Mouse (Mus musculus) midbrain, embryonic 14.5 days (tissue): ENCODE measurements around the gene Gm17402. TPM values are rescaled to one million over a fixed set of nuclear protein-coding genes. Genes with fewer than 3 reads are reported as not detected.

ENCODE experiments used
- ATAC-seq: fragments of 200-750 bp; cut with Nextera tagmentation; 2 replicates; pipeline ENCODE4 v1.8.0; 2017; ENCODE audit warnings: moderate number of reproducible peaks, moderate library complexity; ENCODE audit not compliant: low FRiP score, low TSS enrichment
- DNase-seq: peaks from one replicate; pipeline ENCODE4 v3.0.0-alpha.2; 2015
- H3K27ac ChIP-seq: fragments of 300-500 bp; sonication (generic); replicated peaks from 2 replicates; pipeline ENCODE4 v1.5.1; 2014; ENCODE audit warnings: mild to moderate bottlenecking, low read depth, low read length, moderate library complexity
- H3K27me3 ChIP-seq: fragments of 300-500 bp; sonication (generic); 2 replicates; pipeline ENCODE4 v1.6.1; 2014; ENCODE audit warnings: low read length, control low read depth, mixed read lengths; ENCODE audit not compliant: control insufficient read depth, insufficient read depth
- H3K36me3 ChIP-seq: fragments of 300-500 bp; sonication (generic); 2 replicates; pipeline ENCODE4 v1.6.1; 2014; ENCODE audit warnings: low read length, control low read depth; ENCODE audit not compliant: control insufficient read depth, insufficient read depth
- H3K4me1 ChIP-seq: fragments of 300-500 bp; sonication (generic); 2 replicates; pipeline ENCODE4 v1.6.1; 2014; ENCODE audit warnings: mild to moderate bottlenecking, antibody characterized with exemption, low read length, control low read depth; ENCODE audit not compliant: control insufficient read depth, insufficient read depth
- H3K4me2 ChIP-seq: fragments of 300-500 bp; sonication (generic); 2 replicates; pipeline ENCODE4 v1.6.1; 2014; ENCODE audit warnings: mild to moderate bottlenecking, low read length, moderate library complexity
- H3K4me3 ChIP-seq: fragments of 300-500 bp; sonication (generic); replicated peaks from 2 replicates; pipeline ENCODE4 v1.5.1; 2014; ENCODE audit warnings: low read depth, low read length
- H3K9ac ChIP-seq: fragments of 300-500 bp; sonication (generic); replicated peaks from 2 replicates; pipeline ENCODE4 v1.6.1; 2014; ENCODE audit warnings: mild to moderate bottlenecking, low read length, moderate library complexity
- H3K9me3 ChIP-seq: fragments of 300-500 bp; sonication (generic); 2 replicates; pipeline ENCODE4 v1.6.1; 2016; ENCODE audit warnings: low read length, control low read depth, mixed read lengths; ENCODE audit not compliant: control insufficient read depth
- WGBS: fragments of 180-500 bp; shearing (Covaris S2); extraction: QIAGEN DNeasy Blood & Tissue Kit; methylation state at CpG from one replicate; pipeline ENCODE4 v1.1.7; 2014; 5-methylcytosine and 5-hydroxymethylcytosine counted together
- polyA plus RNA-seq: library from polyadenylated mRNA; unstranded; fragments of >200 nt; fragmentation: Nextera tagmentation; extraction: Ambion mirVana; gene quantifications from 2 replicates; pipeline ENCODE4 v1.2.1, GENCODE M21; 2014

Gene Gm17402
- not detected in 2 replicates for polyA plus RNA-seq

- Histone ChIP-seq H3K27me3 (peaks cover 12% of the 10 kb centered on the region; the same call in 1 of the 2 replicates), H3K9me3 (no peaks in the 10 kb centered on the region), H3K4me2 (peak within 1 kb of the TSS; percentile 84), H3K9ac (peak within 1 kb of the TSS; percentile 62), H3K4me1 (no peaks in the 10 kb centered on the region), H3K4me3 (peak within 1 kb of the TSS; percentile 56), H3K27ac (no peak within 1 kb of the TSS), H3K36me3 (no peaks in the 10 kb centered on the region)
- no peak for ATAC-seq
- no peak for DNase-seq
- WGBS, result 44% methylated on average over 3 of the region's 3 CpGs
These were observed at the start of gene Gm17402 for GRCm38 (mm10) chr3:67375063-67375462. TSS of gene Gm17402 (minus strand) at chr3:67375163.

- Histone ChIP-seq H3K9ac (no peak overlapping the region), H3K27me3 (peaks cover 4% of the 10 kb centered on the region; the same call in 1 of the 2 replicates), H3K4me2 (no peak overlapping the region), H3K27ac (no peak overlapping the region), H3K36me3 (no peaks in the 10 kb centered on the region), H3K9me3 (no peaks in the 10 kb centered on the region), H3K4me1 (no peaks in the 10 kb centered on the region), H3K4me3 (no peak overlapping the region)
- DNase-seq (no peak), ATAC-seq (no peak)
These were observed 3.3 kb upstream of the Gm17402 start for GRCm38 (mm10) chr3:67378215-67378614.

DNA sequence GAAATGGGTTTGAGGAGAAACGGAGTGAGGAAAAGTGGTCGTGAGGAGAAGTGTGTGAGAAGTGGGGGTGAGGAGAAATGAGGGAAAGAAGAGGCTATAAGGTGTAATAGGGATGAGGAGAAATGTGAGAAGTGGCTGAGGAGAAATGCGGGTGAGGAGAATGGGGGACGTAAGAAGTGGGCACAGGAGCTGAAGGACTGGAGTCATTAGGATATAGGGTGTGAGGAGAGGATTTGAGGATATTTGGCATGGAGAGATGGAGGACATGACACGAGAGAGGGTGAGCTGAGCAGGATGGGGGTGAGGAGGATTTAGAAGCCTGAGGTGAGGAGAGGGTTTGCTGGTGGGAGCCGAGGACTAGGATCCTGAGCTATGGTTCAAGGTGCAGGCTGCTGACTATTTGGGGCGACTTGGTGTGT is 594 bp downstream of the Gm17402 start:
- Histone ChIP-seq H3K4me2 (peak overlapping the region; percentile 84), H3K27me3 (peaks cover 12% of the 10 kb centered on the region; the same call in 1 of the 2 replicates), H3K9ac (peak overlapping the region; percentile 62), H3K36me3 (no peaks in the 10 kb centered on the region), H3K9me3 (no peaks in the 10 kb centered on the region), H3K4me3 (peak overlapping the region; percentile 56), H3K4me1 (no peaks in the 10 kb centered on the region), H3K27ac (no peak overlapping the region)
- DNase-seq, result peak; percentile 8
- ATAC-seq, result peak; percentile 66
- 36% methylated on average over 7 of the region's 7 CpGs for WGBS

GRCm38 (mm10) chr3:67373872-67374271 is 1.1 kb downstream of the Gm17402 start, which contains the start of gene Mlf1:
TSS of gene Mlf1 (plus strand) at chr3:67374097.
- Histone ChIP-seq H3K27me3 (peaks cover 12% of the 10 kb centered on the region; the same call in 1 of the 2 replicates), H3K4me1 (no peaks in the 10 kb centered on the region), H3K9ac (peak within 1 kb of the TSS; percentile 62), H3K9me3 (no peaks in the 10 kb centered on the region), H3K4me3 (peak within 1 kb of the TSS; percentile 56), H3K4me2 (peak within 1 kb of the TSS; percentile 84), H3K36me3 (no peaks in the 10 kb centered on the region), H3K27ac (no peak within 1 kb of the TSS)
- peak; percentile 97 for DNase-seq
- under 1% methylated on average over 35 of the region's 35 CpGs for WGBS
- peak; percentile 99 for ATAC-seq

DNA sequence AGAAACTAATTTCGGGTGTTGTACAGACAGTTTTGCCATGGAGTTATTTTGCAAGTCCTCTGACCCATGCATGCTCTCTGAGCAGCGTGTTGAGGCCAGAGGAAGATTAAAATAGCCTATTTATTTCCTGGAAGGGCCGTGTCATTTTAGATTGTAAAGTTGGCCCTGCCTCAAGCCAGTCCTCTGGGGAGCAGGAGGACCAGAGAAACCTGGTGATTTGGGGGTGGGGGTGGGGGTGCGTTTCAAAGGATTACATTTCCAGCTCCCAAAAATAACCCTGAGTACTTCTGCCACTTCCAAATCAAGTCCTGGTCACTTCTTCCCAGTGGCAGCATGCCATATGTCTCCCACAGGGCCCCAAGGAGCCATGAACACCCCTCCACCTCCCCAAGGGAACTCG is 2.2 kb downstream of the Gm17402 start:
- ATAC-seq, result no peak
- WGBS, result 66% methylated on average over 5 of the region's 5 CpGs
- Histone ChIP-seq H3K27me3 (peaks cover 12% of the 10 kb centered on the region; the same call in 1 of the 2 replicates), H3K4me1 (no peaks in the 10 kb centered on the region), H3K4me2 (no peak overlapping the region), H3K4me3 (no peak overlapping the region), H3K36me3 (no peaks in the 10 kb centered on the region), H3K27ac (no peak overlapping the region), H3K9me3 (no peaks in the 10 kb centered on the region), H3K9ac (no peak overlapping the region)
- DNase-seq, result no peak

- WGBS, result 80% methylated on average over 4 of the region's 4 CpGs
- Histone ChIP-seq H3K4me1 (no peaks in the 10 kb centered on the region), H3K4me2 (no peak overlapping the region), H3K9ac (no peak overlapping the region), H3K36me3 (no peaks in the 10 kb centered on the region), H3K27ac (no peak overlapping the region), H3K27me3 (peaks cover 12% of the 10 kb centered on the region; the same call in 1 of the 2 replicates), H3K4me3 (no peak overlapping the region), H3K9me3 (no peaks in the 10 kb centered on the region)
- DNase-seq, result no peak
- no peak for ATAC-seq
These were observed 2.8 kb downstream of the Gm17402 start for GRCm38 (mm10) chr3:67372194-67372593.

GRCm38 (mm10) chr3:67369407-67370079 is 5.4 kb downstream of the Gm17402 start:
- H3K9me3 ChIP-seq, result no peaks in the 10 kb centered on the region
- H3K27ac ChIP-seq, result no peak overlapping the region
- no peak for ATAC-seq
- H3K4me2 ChIP-seq, result no peak overlapping the region
- H3K4me3 ChIP-seq, result no peak overlapping the region
- H3K27me3 ChIP-seq, result peaks cover 10% of the 10 kb centered on the region; the same call in 1 of the 2 replicates
- H3K36me3 ChIP-seq, result no peaks in the 10 kb centered on the region
- no peak for DNase-seq
- H3K4me1 ChIP-seq, result no peaks in the 10 kb centered on the region; the same call in 1 of the 2 replicates
- no peak overlapping the region for H3K9ac ChIP-seq
- 83% methylated on average over 5 of the region's 5 CpGs for WGBS

DNA sequence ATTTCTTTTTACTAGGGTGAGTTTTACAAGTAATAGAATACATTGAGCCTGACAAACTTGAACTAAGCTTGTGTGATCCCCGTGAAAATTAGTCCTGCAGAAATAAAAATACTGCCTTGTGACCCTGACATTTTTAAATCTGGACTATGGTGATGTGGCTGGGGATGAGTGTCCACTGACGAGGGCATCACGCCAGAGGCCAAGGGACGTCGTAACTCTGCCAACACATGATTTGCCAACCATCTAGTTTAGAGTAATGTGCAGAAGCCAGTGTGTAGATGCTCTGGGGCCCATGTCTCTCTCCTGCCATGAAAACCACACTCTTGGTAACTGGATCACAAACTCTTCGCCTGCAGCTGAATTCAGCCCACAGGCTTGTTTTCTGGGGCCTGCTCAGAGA is 7.5 kb downstream of the Gm17402 start:
- Histone ChIP-seq H3K27ac (no peak overlapping the region), H3K4me1 (no peaks in the 10 kb centered on the region; the same call in 1 of the 2 replicates), H3K4me2 (no peak overlapping the region), H3K27me3 (peaks cover under 1% of the 10 kb centered on the region; the same call in 1 of the 2 replicates), H3K9ac (no peak overlapping the region), H3K36me3 (no peaks in the 10 kb centered on the region), H3K4me3 (no peak overlapping the region), H3K9me3 (no peaks in the 10 kb centered on the region)
- 84% methylated on average over 6 of the region's 6 CpGs for WGBS
- no peak for DNase-seq
- ATAC-seq, result no peak
